Mouse (Mus musculus) spleen, postnatal 4 days (tissue): ENCODE data around the gene Egln1.

ENCODE experiments used
- DNase-seq, 2 experiments: peaks; one replicate each; pipeline ENCODE4 v3.0.0; 2022; ENCODE audit warnings: low spot score in 2 of 2

Egln1 gene

GRCm38 (mm10) chr8:124909936-124910335 lies 39.2 kb downstream of the Egln1 start:
- no peak for DNase-seq

- DNase-seq, result no peak
These were observed 43.6 kb downstream of the Egln1 start for GRCm38 (mm10) chr8:124905482-124905881.

- no peak for DNase-seq
These were observed 45.9 kb downstream of the Egln1 start for GRCm38 (mm10) chr8:124903198-124903597.

DNA sequence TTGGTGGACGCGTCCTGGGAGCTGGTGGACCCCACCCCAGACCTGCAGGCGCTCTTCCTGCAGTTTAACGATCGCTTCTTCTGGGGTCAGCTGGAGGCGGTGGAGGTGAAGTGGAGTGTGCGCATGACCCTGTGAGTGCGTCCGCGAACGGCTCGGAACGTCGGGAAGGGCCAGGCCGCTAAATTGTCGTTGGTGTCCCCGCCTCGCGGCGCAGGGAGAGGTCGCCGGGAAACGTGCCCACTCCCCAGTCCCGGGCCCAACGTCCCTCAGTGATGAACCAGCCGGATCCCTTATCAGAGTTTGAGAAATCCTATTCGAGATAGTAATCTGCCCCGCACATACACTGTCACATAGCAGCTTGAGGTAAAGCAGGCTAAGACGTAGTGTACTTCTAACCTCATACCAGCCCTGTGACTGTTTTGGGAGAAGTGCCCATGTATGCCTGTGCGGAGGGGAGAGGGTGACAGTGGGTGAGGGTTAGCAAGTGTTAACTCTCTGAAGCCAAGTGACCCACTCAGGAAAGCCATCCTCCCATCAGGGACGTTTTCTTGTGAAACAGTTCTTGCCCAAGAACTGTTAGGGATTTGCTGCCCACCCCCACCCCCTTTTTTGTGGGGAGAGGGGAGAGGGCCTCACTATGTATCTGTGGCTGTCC lies 50.7 kb downstream of the Egln1 start:
- DNase-seq, result no peak

DNA sequence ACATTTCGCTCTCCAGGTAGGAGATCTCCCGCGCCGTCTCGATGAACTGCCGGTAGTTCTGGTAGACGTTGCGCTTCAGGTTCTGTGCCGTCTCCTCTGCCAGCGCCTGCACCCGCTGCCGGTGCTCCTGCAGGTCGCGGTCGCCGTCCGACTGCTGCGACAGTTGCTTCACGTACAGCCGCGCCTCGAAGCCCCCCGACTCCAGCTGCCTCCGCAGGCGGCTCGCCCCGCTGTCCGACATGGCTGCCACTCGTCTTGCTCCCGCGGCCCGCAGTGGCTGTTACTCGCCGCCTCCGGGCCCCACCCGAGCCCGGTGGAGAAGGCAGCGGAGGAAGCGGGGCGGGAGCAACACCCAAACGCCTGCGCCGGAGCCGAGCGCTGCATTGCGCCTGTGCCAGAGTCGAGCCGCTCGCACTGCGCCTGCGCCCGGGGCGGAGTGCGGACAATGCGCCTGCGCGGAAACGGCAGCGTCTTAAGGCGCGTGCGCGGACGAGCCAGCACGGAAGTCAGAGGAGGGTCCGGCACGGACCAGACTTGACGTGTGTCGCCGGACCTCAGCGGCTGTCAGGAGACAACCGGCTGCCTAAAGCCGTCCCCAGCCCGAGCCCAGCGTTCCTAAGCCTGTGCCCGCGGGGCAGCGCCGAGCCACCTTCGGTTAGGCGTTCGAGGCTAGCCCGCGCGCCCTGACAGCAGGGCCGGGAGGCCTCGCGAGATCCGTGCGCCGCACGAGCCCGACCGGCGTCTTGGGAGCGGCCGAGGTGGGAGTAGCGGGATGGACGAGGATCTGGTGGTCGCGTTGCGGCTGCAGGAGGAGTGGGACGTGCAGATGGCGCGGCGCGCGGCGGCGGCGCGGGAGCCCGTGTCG lies 51.5 kb downstream of the Egln1 start, which contains the start of the genes Exoc8 and Sprtn:
Gene Exoc8, minus strand, starts transcription at position 320 of the 865 bp plus-strand sequence.
Gene Sprtn, plus strand, starts transcription at position 501 of the 865 bp plus-strand sequence.
- DNase-seq, result peak; percentile 97 to 100

DNA sequence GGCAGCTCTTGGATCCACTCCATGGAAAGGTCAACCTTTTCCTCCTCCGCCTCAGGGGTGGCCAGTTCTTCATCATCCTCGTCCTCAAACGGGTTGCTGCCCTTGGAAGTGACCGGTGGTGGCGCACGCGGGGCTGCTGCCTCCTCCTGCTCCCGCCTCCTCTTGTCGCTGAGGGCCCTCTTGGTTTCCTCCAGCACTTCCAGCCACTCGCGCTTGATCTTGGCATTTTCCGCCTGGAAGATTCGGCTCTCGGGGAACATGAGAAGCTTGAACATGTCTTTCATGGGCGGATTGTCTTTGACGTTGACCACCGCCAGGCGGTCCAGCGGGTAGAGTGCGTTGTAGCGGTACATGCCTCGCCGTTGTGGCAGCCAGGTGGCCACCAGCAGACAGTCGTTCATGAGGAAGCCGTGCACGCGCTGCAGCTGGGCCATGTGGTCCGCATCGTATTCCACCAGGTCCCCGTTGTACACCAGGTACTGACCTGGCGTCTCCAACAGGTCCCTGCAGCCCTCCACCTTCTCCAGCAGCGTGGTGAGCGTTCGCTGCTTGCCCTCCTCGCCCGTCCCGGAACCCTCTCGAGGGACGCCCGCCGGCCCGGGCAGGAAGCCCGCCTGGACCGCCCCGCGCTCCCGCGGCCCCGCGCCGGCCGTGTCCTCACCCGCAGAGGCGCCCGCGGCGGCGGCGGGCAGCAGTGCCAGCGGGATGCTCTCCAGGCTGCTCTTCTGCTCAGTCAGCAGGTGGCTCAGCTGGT lies 52.3 kb downstream of the Egln1 start:
- peak; percentile 74 to 86 for DNase-seq

DNA sequence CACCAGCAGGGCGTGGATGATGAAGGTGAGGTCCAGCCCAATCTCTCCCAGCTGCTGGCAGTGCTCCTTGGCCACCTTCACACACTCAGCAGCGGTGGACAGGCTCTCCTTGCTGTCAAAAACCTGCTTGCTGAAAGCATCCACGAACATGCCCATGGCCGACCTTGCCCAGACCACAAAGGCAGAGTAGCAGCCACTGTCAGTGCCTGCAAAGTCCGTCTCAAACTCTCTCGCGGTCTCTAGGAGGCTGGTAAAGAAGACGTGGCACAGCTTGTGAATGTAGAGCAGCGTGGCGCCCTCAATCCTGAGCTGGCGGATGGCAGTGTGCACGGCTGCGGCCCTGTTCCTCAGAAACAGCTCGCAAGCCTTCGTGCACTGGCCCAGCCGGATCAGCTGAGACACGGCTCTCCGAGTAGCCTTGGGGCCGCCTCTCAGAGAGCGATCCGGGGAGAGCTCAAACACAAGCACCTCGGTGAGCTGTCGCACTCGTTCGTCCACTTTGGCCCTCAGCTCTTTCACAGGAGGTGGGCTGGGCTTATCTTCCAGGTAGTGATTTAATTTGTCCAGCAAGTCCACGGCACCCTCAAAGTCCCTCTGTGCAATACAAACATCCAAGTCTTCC lies 53.0 kb downstream of the Egln1 start:
- DNase-seq, result peak in 1 of 2 experiments; percentile 65

GRCm38 (mm10) chr8:124892596-124892995 lies 56.5 kb downstream of the Egln1 start:
- no peak for DNase-seq

- no peak for DNase-seq
These were observed 60.7 kb downstream of the Egln1 start for GRCm38 (mm10) chr8:124888385-124888784.

DNA sequence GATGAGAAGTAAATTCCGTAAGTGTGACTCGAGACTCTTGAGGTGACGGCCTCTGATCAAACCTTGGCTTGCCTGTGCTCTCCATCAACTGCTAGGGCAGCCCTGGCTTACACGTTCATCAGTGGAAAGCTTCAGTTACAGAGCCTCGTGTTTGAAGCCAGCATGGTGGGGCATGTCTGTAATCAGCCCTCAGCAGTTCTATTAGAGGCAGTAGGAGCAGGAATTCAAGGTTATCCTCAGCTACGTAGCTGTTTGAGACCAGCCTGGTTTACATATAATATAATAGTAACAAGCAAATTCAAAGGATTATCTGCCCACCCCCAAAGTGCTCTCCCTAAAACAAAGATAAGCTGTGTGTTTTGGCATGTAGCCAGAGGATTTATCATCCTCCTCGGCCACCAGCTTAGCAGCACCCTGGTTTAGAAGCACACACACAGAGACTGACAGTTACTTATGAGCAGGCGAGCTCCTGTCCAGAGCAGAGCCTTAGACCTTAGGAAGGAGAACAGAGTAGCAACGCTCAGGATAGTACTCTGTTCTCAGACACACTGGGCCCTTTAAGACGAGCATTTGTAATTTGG lies 70.1 kb downstream of the Egln1 start:
- DNase-seq, result no peak

DNA sequence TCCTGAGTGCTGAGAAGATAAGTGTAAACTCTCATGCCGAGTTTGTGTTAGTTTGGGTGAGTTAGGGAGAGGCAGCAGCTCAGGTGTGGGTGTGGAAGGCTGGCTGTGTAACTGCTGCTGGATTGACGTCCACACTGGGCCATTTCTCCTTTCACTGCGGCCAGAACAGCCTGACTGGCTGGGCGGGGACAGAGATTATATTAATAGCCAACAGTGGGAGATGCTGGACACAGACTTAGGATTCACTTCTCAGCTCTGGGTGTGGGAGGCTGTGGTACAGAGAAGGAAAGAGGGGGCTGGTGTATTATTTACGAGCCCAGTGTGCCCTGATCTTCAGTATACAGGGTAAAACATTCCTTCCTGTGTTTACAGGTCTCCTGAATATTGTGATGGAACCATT lies 71.0 kb downstream of the Egln1 start:
- DNase-seq, result no peak

DNA sequence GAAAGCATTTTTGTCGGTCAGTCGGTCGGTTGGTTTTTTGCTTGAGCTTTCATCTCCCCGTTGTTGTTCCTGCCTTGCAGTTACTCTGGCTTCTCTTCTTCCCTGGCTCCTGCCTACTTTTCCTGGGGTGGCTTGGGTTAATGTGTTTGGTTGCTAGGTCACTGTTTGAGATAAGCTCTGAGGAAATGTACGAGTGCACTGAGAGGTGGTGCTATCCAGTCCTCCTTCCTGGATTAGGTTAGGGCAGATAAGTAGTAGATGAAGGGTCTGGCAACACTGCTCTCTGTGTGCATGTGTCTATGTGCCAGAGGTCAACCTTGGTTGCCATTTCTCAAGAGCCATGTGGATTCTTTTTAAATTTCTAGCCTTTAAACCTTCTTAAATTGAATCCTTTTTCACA lies 76.4 kb downstream of the Egln1 start:
- DNase-seq, result no peak

- DNase-seq, result no peak
These were observed 77.0 kb downstream of the Egln1 start for GRCm38 (mm10) chr8:124872081-124872480.

GRCm38 (mm10) chr8:124871474-124871873 lies 77.7 kb downstream of the Egln1 start:
- no peak for DNase-seq

- DNase-seq, result no peak
These were observed 79.4 kb downstream of the Egln1 start for GRCm38 (mm10) chr8:124869708-124870107.

- no peak for DNase-seq
These were observed 82.0 kb downstream of the Egln1 start for GRCm38 (mm10) chr8:124867126-124867525.

DNA sequence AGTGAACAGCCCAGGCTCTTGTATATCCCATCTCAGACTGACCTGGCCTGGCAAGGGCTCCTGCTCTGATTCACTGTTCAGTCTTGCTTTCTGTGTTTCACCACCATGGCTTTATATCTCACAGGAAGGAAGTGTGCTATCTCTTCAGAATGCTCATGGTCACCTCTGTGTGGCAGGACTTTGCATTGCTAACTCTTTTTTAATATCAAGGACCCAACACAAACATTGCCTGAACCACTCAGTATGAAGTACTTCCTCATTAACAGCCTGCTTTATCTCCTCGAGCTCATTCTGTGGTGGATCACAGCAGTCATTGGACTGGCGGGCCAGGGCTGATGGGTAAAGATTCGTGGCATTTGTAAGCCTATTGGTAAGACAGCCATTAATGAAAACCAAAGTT lies 82.5 kb downstream of the Egln1 start:
- no peak for DNase-seq

DNA sequence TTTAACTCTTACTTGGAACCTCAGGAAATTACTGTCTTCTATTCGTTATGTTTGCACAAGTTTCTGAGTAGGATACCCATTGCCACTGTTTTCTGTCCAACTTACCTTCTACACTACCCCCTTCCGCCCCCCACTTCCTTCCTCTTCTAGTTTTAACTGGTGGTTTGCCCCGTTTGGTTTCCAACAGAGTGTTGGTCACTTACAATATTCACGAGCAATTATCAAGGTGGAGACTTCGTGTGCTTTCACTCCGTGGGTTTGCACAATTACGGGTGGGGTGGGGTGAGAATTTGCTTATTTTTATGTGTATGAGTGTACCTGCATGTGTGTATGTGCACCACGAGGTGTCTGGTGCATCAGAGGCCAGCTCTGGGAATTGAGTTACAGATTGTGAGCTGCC lies 85.4 kb downstream of the Egln1 start:
- DNase-seq, result no peak

GRCm38 (mm10) chr8:124863163-124863677 lies 85.9 kb downstream of the Egln1 start:
- no peak for DNase-seq

- peak; percentile 88 to 96 for DNase-seq
These were observed 86.6 kb downstream of the Egln1 start, which contains the start of the genes Gnpat and 2810004N23Rik for GRCm38 (mm10) chr8:124862321-124863162. TSS of gene Gnpat (plus strand) at chr8:124863033. TSS of gene 2810004N23Rik (minus strand) at chr8:124863120.
